Mouse (Mus musculus) ES-Bruce4 (cell line): ENCODE data around the gene Macrod2.

Source experiments
- CTCF ChIP-seq: IDR thresholded peaks from one replicate; pipeline ENCODE4 v1.8.1; 2011; ENCODE audit warnings: low read depth, low read length
- EP300 ChIP-seq: IDR thresholded peaks from 2 replicates; pipeline ENCODE4 v1.6.1; 2011; ENCODE audit warnings: low read depth, low read length; ENCODE audit not compliant: insufficient read depth

DNA sequence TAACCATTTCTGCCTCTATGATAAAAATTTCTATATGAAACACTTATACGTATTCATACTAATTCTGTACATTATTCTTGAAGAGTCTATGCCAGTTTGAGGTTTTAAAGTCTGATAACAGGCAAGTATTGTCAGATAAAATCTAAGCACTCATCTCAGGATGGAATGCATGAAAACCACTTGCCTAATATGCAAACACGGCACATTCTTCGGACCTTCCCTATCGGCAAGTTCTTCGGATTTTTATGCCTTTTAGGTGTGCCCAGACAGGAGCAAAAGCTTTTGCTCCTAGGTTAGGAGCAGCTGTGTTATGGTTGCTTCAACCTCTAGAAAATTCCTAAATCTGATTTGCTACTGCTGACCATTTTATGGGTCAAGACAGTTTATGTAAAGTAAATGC lies 433.8 kb downstream of the Macrod2 start:
- TF ChIP-seq CTCF = no peak
- no peak for TF ChIP-seq EP300
